Mouse (Mus musculus) heart, postnatal 0 days (tissue): ENCODE data around the gene Erich2.
"Not testable (repeated sequence)": the region's sequence is repeated elsewhere in the genome, so short reads cannot be mapped to it uniquely, and the experiment has no call there.

Source experiments
- CTCF ChIP-seq: IDR thresholded peaks from 2 replicates; pipeline ENCODE4 v1.5.1; 2016; ENCODE audit warnings: antibody characterized with exemption, control low read depth, low read depth
- EP300 ChIP-seq: IDR thresholded peaks from 2 replicates; pipeline ENCODE4 v1.6.1; 2016; ENCODE audit warnings: antibody characterized with exemption, low read depth

- peak; percentile 61 for TF ChIP-seq CTCF
- TF ChIP-seq EP300: not testable (repeated sequence)
Observed at GRCm38 (mm10) chr2:70538283-70538682, 29.7 kb downstream of the Erich2 start.
